Mouse (Mus musculus) embryonic facial prominence, embryonic 10.5 days (tissue): ENCODE measurements around the gene Obscn. TPM values are rescaled to one million over a fixed set of nuclear protein-coding genes. Genes with fewer than 3 reads are reported as not detected.
A peak's percentile ranks its signal among the peaks of the same experiment; 100 is the strongest.
"Not testable (repeated sequence)": the region's sequence is repeated elsewhere in the genome, so short reads cannot be mapped to it uniquely, and the experiment has no call there.

ENCODE experiments used
- DNase-seq: peaks from one replicate; pipeline ENCODE4 v3.0.0-alpha.2; 2017; ENCODE audit warnings: low spot score
- H3K27ac ChIP-seq: fragments of 300-500 bp; sonication (generic); replicated peaks from 2 replicates; pipeline ENCODE4 v1.5.1; 2016; ENCODE audit warnings: mild to moderate bottlenecking
- H3K27me3 ChIP-seq: fragments of 300-500 bp; sonication (generic); replicated peaks from 2 replicates; pipeline ENCODE4 v1.6.1; 2016; ENCODE audit warnings: low read depth, mild to moderate bottlenecking; ENCODE audit not compliant: poor library complexity, severe bottlenecking
- H3K36me3 ChIP-seq: fragments of 300-500 bp; sonication (generic); replicated peaks from 2 replicates; pipeline ENCODE4 v1.6.1; 2016; ENCODE audit warnings: mild to moderate bottlenecking, moderate library complexity
- H3K4me1 ChIP-seq: fragments of 300-500 bp; sonication (generic); 2 replicates; pipeline ENCODE4 v1.6.1; 2016
- H3K4me3 ChIP-seq: fragments of 300-500 bp; sonication (generic); 2 replicates; pipeline ENCODE4 v1.5.1; 2016; ENCODE audit warnings: mild to moderate bottlenecking, moderate library complexity
- H3K9me3 ChIP-seq: fragments of 300-500 bp; sonication (generic); 2 replicates; pipeline ENCODE4 v1.6.1; 2016; ENCODE audit warnings: mild to moderate bottlenecking
- WGBS: fragments of 180-500 bp; shearing (Covaris S2); methylation state at CpG from one replicate; pipeline ENCODE4 v1.1.7; 2016; 5-methylcytosine and 5-hydroxymethylcytosine counted together
- polyA plus RNA-seq: library from polyadenylated mRNA; unstranded; fragments of >200 nt; fragmentation: Nextera tagmentation; extraction: Ambion mirVana; gene quantifications from 2 replicates; pipeline ENCODE4 v1.2.1, GENCODE M21; 2016

Gene Obscn
- polyA plus RNA-seq, 1 experiment from 2014 or later, result 0.05 TPM

DNA sequence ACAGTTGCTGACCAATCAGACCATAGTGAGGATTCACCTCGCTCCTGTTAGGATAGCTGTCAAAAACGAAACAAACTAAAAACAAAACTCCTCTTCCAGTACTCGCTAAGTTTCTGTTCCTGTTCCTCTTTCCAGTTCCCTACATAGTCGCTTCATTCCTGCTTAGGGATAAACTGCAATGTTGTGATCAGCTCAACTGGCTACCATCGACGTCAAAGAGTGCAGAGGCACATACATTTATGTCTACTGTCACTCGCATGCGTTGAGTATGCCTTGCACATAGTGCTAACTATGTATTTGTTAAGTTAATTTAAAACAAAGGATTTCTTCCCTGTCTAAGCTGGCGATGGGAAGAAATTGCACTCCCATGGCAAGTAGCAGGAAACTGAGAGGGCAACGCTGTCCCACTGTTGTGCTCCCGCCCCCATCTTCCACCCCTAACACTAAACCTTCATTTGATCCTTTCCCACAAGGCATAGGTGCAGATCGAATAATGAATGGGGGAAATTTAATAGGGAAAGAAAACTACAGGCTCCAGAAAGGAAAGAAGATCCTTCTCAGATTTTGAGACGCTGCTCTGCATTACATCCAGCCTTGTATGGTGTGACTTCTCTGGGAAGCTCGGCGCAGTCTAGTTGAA is 176.9 kb downstream of the Obscn start:
- Histone ChIP-seq H3K9me3 (peaks cover 7% of the 10 kb centered on the region; the same call in 1 of the 2 replicates), H3K36me3 (peaks cover 19% of the 10 kb centered on the region), H3K27ac (no peak overlapping the region), H3K27me3 (peaks cover 58% of the 10 kb centered on the region), H3K4me1 (peaks cover 40% of the 10 kb centered on the region), H3K4me3 (peak overlapping the region; percentile 64)
- WGBS, result 40% methylated on average over 15 of the region's 15 CpGs
- no peak for DNase-seq

DNA sequence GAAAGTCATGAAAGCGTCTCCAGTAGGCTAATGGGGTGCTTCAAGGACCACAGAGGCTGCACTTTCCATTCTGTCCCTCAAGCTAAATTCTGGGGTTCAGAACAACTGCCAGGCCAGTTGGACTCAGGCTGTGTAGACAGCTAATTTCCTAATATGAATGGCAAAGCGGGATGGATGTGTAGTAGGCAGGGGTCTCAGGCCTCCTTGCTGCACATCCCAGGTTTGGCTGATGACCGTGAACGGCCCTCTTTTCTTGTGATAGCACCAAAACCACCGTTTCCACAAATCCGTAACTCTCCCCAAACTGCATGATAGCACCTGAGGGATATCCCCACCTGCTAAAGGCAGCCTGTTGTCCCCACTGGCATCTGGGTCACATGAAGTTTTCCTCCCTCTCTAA is 177.7 kb downstream of the Obscn start:
- H3K9me3 ChIP-seq, result peaks cover 7% of the 10 kb centered on the region; the same call in 1 of the 2 replicates
- 81% methylated on average over 6 of the region's 6 CpGs for WGBS
- H3K4me3 ChIP-seq, result peak overlapping the region; percentile 12; the same call in 1 of the 2 replicates
- H3K27ac ChIP-seq, result no peak overlapping the region
- H3K4me1 ChIP-seq, result peaks cover 42% of the 10 kb centered on the region
- H3K27me3 ChIP-seq, result peaks cover 50% of the 10 kb centered on the region
- no peak for DNase-seq
- H3K36me3 ChIP-seq, result peaks cover 19% of the 10 kb centered on the region

DNA sequence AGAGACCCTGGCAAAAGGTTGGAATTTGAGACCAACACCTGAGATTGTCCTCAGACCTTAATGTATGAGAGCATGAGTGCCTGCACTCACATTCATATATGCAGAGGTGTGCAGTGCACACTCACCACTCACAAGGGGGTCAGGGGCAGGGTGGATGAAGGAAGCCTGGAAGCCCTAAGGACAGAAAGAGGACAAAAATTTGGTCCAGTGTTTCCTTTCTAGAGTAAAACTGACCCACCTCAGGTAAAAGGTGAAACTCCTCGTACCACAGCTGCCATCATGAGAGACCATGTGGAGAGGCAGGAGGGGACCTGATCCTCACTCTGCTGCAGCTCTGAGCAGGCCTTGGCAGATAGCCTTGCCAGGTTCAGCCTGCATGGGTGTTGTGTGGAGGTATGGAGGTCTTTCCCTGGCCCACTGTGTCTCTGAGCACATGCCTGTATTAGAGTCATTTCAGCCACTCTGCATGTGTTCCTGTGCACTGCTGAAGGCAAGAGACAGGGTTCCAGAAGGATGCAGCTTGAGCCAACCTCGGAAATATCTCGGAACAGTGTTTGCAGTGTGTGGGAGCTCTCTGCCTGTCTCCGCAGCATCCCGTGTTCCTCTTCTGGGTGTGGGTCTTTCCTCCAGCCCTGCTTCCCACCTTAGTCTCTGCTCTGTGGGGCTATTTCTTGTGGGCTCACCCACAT is 178.8 kb downstream of the Obscn start:
- H3K27me3 ChIP-seq, result peaks cover 39% of the 10 kb centered on the region
- WGBS, result 86% methylated on average over 5 of the region's 5 CpGs
- H3K36me3 ChIP-seq, result peaks cover 19% of the 10 kb centered on the region
- no peak for DNase-seq
- no peak overlapping the region for H3K27ac ChIP-seq
- peaks cover 7% of the 10 kb centered on the region; the same call in 1 of the 2 replicates for H3K9me3 ChIP-seq
- peaks cover 49% of the 10 kb centered on the region for H3K4me1 ChIP-seq
- H3K4me3 ChIP-seq, result peak overlapping the region; percentile 83

DNA sequence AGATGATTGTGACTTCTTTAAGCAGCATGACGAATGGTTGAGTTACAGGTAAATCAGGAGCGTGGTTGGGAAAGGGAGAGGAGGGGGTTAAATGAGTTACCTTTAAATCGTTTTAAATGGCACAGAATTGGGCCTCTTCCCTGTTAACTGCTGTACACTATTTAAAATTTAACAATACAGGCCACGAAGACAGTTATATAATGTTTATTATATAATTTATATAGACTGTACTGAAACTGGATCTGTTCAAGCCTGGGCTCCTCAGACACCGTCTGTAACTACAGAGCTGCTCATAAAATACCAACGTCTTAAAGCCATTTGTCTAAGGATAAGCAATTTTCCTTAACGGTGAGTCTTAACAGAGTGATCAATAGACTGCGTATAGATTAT is 180.3 kb downstream of the Obscn start:
- Histone ChIP-seq H3K4me3 (peak overlapping the region; percentile 83), H3K27me3 (peaks cover 39% of the 10 kb centered on the region), H3K36me3 (peaks cover 19% of the 10 kb centered on the region), H3K27ac (peak overlapping the region; percentile 96), H3K9me3 (no peaks in the 10 kb centered on the region), H3K4me1 (peaks cover 46% of the 10 kb centered on the region)
- no peak for DNase-seq
- 50% methylated on average over 8 of the region's 8 CpGs for WGBS

DNA sequence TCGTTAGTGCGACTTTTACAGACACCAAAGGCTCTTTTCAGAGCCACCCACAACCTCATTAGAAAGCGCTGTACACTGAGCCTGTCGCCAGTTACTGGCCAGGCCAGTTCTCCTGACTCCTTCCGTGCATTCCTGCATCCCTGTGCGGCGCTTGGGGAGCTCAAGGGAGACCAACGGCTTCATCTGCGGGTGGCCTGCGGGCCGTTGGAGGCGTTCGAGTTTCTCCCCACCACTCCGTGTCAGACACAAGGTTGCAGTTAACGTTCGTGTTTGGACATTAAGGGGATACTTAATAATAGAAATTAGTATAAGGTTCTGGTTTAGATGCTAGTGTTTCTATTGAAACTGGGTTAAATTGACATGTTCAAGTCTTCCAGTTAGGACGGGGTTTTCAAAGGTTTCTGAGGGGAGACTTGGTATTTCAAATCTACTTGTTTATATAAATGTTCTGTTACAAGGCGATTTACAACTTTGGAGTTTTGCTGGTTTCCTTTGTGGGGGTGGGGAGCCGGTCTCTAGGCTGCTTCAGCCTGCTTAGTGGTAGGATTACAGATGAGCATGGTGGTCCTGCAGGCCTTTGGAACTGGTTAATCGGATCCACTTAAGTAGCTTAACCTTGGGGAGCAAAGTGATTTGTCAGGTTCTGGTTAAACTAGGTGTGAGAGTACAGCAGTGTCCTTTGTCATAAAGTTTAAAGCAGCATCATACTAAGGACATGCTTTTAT is 180.9 kb downstream of the Obscn start:
- H3K9me3 ChIP-seq, result no peaks in the 10 kb centered on the region
- peaks cover 19% of the 10 kb centered on the region for H3K36me3 ChIP-seq
- under 1% methylated on average over 20 of the region's 20 CpGs for WGBS
- peak overlapping the region; percentile 83 for H3K4me3 ChIP-seq
- H3K27me3 ChIP-seq, result peaks cover 41% of the 10 kb centered on the region
- DNase-seq, result peak; percentile 44
- H3K27ac ChIP-seq, result peak overlapping the region; percentile 96
- H3K4me1 ChIP-seq, result peaks cover 47% of the 10 kb centered on the region

DNA sequence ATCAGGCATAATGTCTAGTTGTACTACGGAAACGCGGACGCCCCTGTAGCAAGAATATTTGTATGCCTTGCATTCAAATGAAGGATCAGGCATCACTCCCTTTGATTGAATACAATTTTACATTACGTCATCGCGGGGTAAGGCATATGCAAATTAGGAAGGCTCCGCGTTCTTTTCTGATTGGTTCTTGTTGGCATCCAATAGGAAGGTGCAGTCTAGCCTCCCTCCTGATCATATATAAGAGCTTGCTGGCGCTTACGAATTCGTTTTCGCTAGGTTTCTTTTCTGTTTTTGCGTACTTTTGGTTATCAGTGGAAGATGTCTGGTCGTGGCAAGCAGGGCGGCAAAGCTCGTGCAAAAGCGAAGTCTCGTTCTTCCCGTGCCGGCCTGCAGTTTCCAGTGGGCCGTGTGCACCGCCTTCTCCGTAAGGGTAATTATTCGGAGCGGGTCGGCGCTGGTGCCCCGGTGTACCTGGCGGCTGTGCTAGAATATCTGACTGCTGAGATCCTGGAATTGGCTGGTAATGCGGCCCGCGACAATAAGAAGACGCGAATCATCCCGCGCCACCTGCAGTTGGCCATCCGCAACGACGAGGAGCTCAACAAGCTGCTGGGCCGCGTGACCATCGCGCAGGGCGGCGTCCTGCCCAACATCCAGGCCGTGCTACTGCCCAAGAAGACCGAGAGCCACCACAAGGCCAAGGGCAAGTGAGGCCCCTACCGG is 181.6 kb downstream of the Obscn start, which contains the start of the genes Hist3h2a and Trim17:
Hist3h2a (plus strand) TSS at position 266 of the 723 bp plus-strand sequence.
Trim17 (plus strand) TSS at position 266 of the 723 bp plus-strand sequence.
- peaks cover 48% of the 10 kb centered on the region for H3K27me3 ChIP-seq
- H3K27ac ChIP-seq, result peak within 1 kb of the TSS; percentile 96
- peaks cover 43% of the 10 kb centered on the region for H3K4me1 ChIP-seq
- under 1% methylated on average over 49 of the region's 49 CpGs for WGBS
- H3K9me3 ChIP-seq, result no peaks in the 10 kb centered on the region
- peak within 1 kb of the TSS; percentile 83 for H3K4me3 ChIP-seq
- H3K36me3 ChIP-seq, result peaks cover 19% of the 10 kb centered on the region
- peak; percentile 85 for DNase-seq

DNA sequence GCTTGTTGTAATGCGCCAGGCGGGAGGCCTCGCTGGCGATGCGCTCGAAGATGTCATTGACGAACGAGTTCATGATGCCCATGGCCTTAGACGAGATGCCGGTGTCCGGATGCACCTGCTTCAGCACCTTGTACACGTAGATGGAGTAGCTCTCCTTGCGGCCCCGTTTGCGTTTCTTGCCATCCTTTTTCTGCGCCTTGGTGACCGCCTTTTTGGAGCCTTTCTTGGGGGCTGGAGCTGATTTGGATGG is 182.1 kb downstream of the Obscn start:
- peaks cover 40% of the 10 kb centered on the region for H3K4me1 ChIP-seq
- not testable (repeated sequence) for DNase-seq, H3K9me3 ChIP-seq
- peak overlapping the region; percentile 83 for H3K4me3 ChIP-seq
- whole genome bisulfite sequencing, result under 1% methylated on average over 17 of the region's 17 CpGs
- H3K27ac ChIP-seq, result peak overlapping the region; percentile 96
- peaks cover 50% of the 10 kb centered on the region for H3K27me3 ChIP-seq
- peaks cover 19% of the 10 kb centered on the region for H3K36me3 ChIP-seq

DNA sequence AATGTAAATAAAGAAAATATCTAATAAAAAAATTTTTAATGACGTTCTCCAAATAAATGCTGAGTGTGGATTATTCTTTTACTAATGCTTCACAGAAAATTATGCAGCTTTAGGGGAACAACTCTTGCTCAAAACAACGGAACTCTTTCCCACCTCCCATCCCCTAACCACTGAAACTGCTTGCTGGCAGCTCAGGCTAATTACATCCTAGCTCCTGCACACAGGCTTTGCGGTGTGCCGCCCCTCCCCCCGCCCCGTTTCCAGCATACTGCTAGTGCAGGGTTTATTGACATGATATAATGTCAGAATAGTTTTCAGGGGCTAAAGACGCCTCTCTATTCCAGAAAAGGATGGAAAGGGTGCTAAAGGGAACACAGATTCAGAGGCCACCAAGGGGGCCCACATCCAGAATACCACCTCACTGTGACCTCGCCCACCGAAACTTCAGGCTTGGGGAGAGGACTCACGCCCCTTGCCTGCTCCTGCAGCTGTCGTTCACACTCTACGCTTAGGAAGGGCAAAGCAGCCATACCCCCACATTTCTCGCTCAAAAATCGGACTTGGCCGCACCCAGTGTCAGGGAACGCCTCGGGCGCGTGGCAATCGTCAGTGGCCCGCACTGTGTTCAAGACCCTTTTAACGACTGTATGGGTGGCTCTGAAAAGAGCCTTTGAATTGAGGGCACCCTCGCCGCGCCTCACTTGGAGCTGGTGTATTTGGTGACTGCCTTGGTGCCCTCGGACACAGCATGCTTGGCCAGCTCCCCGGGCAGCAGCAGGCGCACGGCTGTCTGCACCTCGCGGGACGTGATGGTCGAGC is 182.6 kb downstream of the Obscn start:
- peak overlapping the region; percentile 96 for H3K27ac ChIP-seq
- WGBS, result under 1% methylated on average over 33 of the region's 33 CpGs
- peak overlapping the region; percentile 83 for H3K4me3 ChIP-seq
- DNase-seq, result peak; percentile 75
- no peaks in the 10 kb centered on the region for H3K9me3 ChIP-seq
- H3K27me3 ChIP-seq, result peaks cover 49% of the 10 kb centered on the region
- peaks cover 17% of the 10 kb centered on the region for H3K36me3 ChIP-seq
- H3K4me1 ChIP-seq, result peaks cover 41% of the 10 kb centered on the region

DNA sequence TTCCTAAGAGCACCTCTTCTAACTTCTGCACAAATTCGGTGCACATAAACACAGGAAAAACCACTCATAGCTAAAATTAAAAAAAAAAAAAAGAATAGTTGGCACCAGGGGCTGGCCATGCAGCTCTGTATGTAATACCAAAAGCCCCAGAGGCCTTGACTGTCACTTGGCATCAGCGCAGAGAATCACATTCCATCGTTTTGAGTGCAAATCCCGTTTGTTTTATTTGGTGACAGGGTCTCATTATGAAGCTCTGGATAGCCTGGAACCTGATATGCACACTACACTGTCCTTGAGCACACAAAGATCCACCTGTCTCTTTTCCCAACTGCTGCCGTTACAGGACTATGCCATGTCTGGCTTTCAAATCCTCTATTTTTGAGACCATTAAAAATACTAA is 185.0 kb downstream of the Obscn start:
- Histone ChIP-seq H3K36me3 (no peaks in the 10 kb centered on the region), H3K4me1 (peaks cover 34% of the 10 kb centered on the region), H3K4me3 (no peak overlapping the region), H3K27me3 (peaks cover 60% of the 10 kb centered on the region), H3K9me3 (no peaks in the 10 kb centered on the region), H3K27ac (no peak overlapping the region)
- WGBS, result 67% methylated on average over 5 of the region's 5 CpGs
- no peak for DNase-seq

DNA sequence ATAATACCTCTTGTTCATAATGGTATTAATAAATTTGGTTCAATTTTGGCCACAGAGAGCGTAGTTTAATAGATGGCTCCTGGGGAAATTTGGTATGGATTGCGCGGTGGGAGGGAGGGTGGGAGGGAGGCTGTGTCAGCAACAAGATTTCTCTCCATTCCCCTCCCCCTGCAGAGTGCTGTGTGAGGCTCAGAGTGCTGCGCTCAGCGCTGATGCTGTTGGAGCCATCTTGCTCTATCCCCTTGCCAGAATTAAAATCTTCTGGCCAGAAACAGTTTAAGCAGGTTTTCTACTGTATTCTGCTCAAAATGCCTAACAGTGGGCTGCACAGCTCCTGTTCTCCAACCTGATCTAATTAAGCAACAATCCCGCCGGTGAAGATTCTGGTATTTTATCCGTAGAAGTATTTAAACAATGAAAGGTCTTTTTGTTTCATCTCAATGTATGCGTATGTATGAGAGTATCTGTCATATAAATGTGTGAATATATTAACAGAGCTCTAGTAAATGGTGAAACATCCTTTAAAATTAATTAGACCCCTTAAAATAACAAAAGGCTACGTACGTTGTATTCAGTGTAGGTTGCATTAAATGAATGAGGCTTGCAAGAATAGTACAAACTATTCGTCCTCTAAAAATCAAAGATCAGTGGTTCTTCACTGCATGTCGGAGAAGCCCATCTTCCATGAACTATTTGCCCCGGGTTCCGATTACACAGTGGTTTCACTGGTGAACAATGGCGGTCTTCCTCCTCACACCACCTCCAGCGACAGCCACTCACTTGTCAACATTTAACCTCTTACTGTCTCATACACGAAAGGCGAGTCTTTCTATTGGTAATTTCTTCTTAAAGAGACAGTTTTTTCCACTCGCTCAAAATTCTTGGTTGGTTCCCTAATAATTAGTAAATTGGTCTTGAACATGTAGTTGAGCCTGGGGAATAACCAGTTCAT is 186.4 kb downstream of the Obscn start:
- Histone ChIP-seq H3K36me3 (no peaks in the 10 kb centered on the region), H3K27me3 (peaks cover 71% of the 10 kb centered on the region), H3K4me1 (peaks cover 27% of the 10 kb centered on the region), H3K27ac (peak overlapping the region; percentile 89), H3K4me3 (peak overlapping the region; percentile 64), H3K9me3 (no peaks in the 10 kb centered on the region)
- peak; percentile 61 for DNase-seq
- 7% methylated on average over 20 of the region's 20 CpGs for WGBS
